Mouse (Mus musculus): ENCODE results near the gene Megf11. TPM values are rescaled to one million over a fixed set of nuclear protein-coding genes. Genes with fewer than 3 reads are reported as not detected.

The Megf11 gene
- polyA plus RNA-seq, 1 experiment from 2014 or later = 0.92 TPM

GRCm38 (mm10) chr9:64345931-64346330, 39.5 kb upstream of the Megf11 start:
- Histone ChIP-seq H3K4me1 (ENCODE audit: control insufficient read depth in 2 of 2, insufficient read depth in 2 of 2, low read length in 2 of 2) (no peaks in the 10 kb centered on the region), H3K36me3 (ENCODE audit: control insufficient read depth, insufficient read depth, low read length) (no peaks in the 10 kb centered on the region), H3K4me2 (ENCODE audit: low read length) (no peak overlapping the region), H3K9me3 (ENCODE audit: control insufficient read depth, low read length) (no peaks in the 10 kb centered on the region), H3K4me3 (ENCODE audit: control insufficient read depth in 1 of 2, insufficient read depth in 1 of 2, low read depth in 1 of 2, low read length in 2 of 2) (no peak overlapping the region), H3K9ac (ENCODE audit: low read length) (no peak overlapping the region), H3K27me3 (ENCODE audit: control insufficient read depth, insufficient read depth, low read length) (no peaks in the 10 kb centered on the region), H3K27ac (replicated peaks in 1 of 2; ENCODE audit: control insufficient read depth in 1 of 2, insufficient read depth in 1 of 2, low read depth in 2 of 2, low read length in 2 of 2) (no peak overlapping the region)
- whole genome bisulfite sequencing = 58% methylated on average over 5 of the region's 5 CpGs
- no peak for ATAC-seq (ENCODE audit: insufficient number of reproducible peaks, insufficient read depth, low FRiP score, low read depth)

GRCm38 (mm10) chr9:64347377-64347776, 38.0 kb upstream of the Megf11 start:
- no peak overlapping the region for H3K27ac ChIP-seq (replicated peaks in 1 of 2; ENCODE audit: control insufficient read depth in 1 of 2, insufficient read depth in 1 of 2, low read depth in 2 of 2, low read length in 2 of 2)
- H3K4me2 ChIP-seq (ENCODE audit: low read length) = no peak overlapping the region
- 0% methylated on average over 1 of the region's 1 CpGs for WGBS
- no peak overlapping the region for H3K4me3 ChIP-seq (ENCODE audit: control insufficient read depth in 1 of 2, insufficient read depth in 1 of 2, low read depth in 1 of 2, low read length in 2 of 2)
- H3K4me1 ChIP-seq (ENCODE audit: control insufficient read depth in 2 of 2, insufficient read depth in 2 of 2, low read length in 2 of 2) = no peaks in the 10 kb centered on the region
- H3K36me3 ChIP-seq (ENCODE audit: control insufficient read depth, insufficient read depth, low read length) = no peaks in the 10 kb centered on the region
- H3K9ac ChIP-seq (ENCODE audit: low read length) = no peak overlapping the region
- H3K27me3 ChIP-seq (ENCODE audit: control insufficient read depth, insufficient read depth, low read length) = no peaks in the 10 kb centered on the region
- ATAC-seq (ENCODE audit: insufficient number of reproducible peaks, insufficient read depth, low FRiP score, low read depth) = no peak
- H3K9me3 ChIP-seq (ENCODE audit: control insufficient read depth, low read length) = no peaks in the 10 kb centered on the region

- no peak overlapping the region for H3K27ac ChIP-seq (replicated peaks in 1 of 2; ENCODE audit: control insufficient read depth in 1 of 2, insufficient read depth in 1 of 2, low read depth in 2 of 2, low read length in 2 of 2)
- H3K9ac ChIP-seq (ENCODE audit: low read length) = no peak overlapping the region
- no peak overlapping the region for H3K4me3 ChIP-seq (ENCODE audit: control insufficient read depth in 1 of 2, insufficient read depth in 1 of 2, low read depth in 1 of 2, low read length in 2 of 2)
- 61% methylated on average over 5 of the region's 5 CpGs for WGBS
- H3K4me2 ChIP-seq (ENCODE audit: low read length) = no peak overlapping the region
- no peaks in the 10 kb centered on the region for H3K36me3 ChIP-seq (ENCODE audit: control insufficient read depth, insufficient read depth, low read length)
- ATAC-seq (ENCODE audit: insufficient number of reproducible peaks, insufficient read depth, low FRiP score, low read depth) = no peak
- no peaks in the 10 kb centered on the region for H3K27me3 ChIP-seq (ENCODE audit: control insufficient read depth, insufficient read depth, low read length)
- no peaks in the 10 kb centered on the region for H3K9me3 ChIP-seq (ENCODE audit: control insufficient read depth, low read length)
- H3K4me1 ChIP-seq (ENCODE audit: control insufficient read depth in 2 of 2, insufficient read depth in 2 of 2, low read length in 2 of 2) = no peaks in the 10 kb centered on the region
Observed at GRCm38 (mm10) chr9:64349490-64349889, 35.9 kb upstream of the Megf11 start.

- H3K27ac ChIP-seq (replicated peaks in 1 of 2; ENCODE audit: control insufficient read depth in 1 of 2, insufficient read depth in 1 of 2, low read depth in 2 of 2, low read length in 2 of 2) = no peak overlapping the region
- H3K36me3 ChIP-seq (ENCODE audit: control insufficient read depth, insufficient read depth, low read length) = no peaks in the 10 kb centered on the region
- no peak for ATAC-seq (ENCODE audit: insufficient number of reproducible peaks, insufficient read depth, low FRiP score, low read depth)
- no peak overlapping the region for H3K9ac ChIP-seq (ENCODE audit: low read length)
- H3K4me3 ChIP-seq (ENCODE audit: control insufficient read depth in 1 of 2, insufficient read depth in 1 of 2, low read depth in 1 of 2, low read length in 2 of 2) = no peak overlapping the region
- no peak overlapping the region for H3K4me2 ChIP-seq (ENCODE audit: low read length)
- H3K27me3 ChIP-seq (ENCODE audit: control insufficient read depth, insufficient read depth, low read length) = no peaks in the 10 kb centered on the region
- WGBS = 30% methylated on average over 3 of the region's 3 CpGs
- no peaks in the 10 kb centered on the region for H3K9me3 ChIP-seq (ENCODE audit: control insufficient read depth, low read length)
- H3K4me1 ChIP-seq (ENCODE audit: control insufficient read depth in 2 of 2, insufficient read depth in 2 of 2, low read length in 2 of 2) = no peaks in the 10 kb centered on the region
Observed at GRCm38 (mm10) chr9:64351191-64351590, 34.2 kb upstream of the Megf11 start.

- Histone ChIP-seq H3K27me3 (ENCODE audit: control insufficient read depth, insufficient read depth, low read length) (no peaks in the 10 kb centered on the region), H3K4me1 (ENCODE audit: control insufficient read depth in 2 of 2, insufficient read depth in 2 of 2, low read length in 2 of 2) (no peaks in the 10 kb centered on the region), H3K27ac (replicated peaks in 1 of 2; ENCODE audit: control insufficient read depth in 1 of 2, insufficient read depth in 1 of 2, low read depth in 2 of 2, low read length in 2 of 2) (no peak overlapping the region), H3K36me3 (ENCODE audit: control insufficient read depth, insufficient read depth, low read length) (no peaks in the 10 kb centered on the region), H3K9ac (ENCODE audit: low read length) (no peak overlapping the region), H3K4me2 (ENCODE audit: low read length) (no peak overlapping the region), H3K4me3 (ENCODE audit: control insufficient read depth in 1 of 2, insufficient read depth in 1 of 2, low read depth in 1 of 2, low read length in 2 of 2) (no peak overlapping the region), H3K9me3 (ENCODE audit: control insufficient read depth, low read length) (no peaks in the 10 kb centered on the region)
- 80% methylated on average over 7 of the region's 7 CpGs for WGBS
- ATAC-seq (ENCODE audit: insufficient number of reproducible peaks, insufficient read depth, low FRiP score, low read depth) = no peak
Observed at GRCm38 (mm10) chr9:64355627-64356026, 29.8 kb upstream of the Megf11 start.

- no peak for ATAC-seq (ENCODE audit: insufficient number of reproducible peaks, insufficient read depth, low FRiP score, low read depth)
- H3K27me3 ChIP-seq (ENCODE audit: control insufficient read depth, insufficient read depth, low read length) = no peaks in the 10 kb centered on the region
- no peaks in the 10 kb centered on the region for H3K36me3 ChIP-seq (ENCODE audit: control insufficient read depth, insufficient read depth, low read length)
- 83% methylated on average over 9 of the region's 9 CpGs for WGBS
- no peak overlapping the region for H3K4me2 ChIP-seq (ENCODE audit: low read length)
- H3K9ac ChIP-seq (ENCODE audit: low read length) = no peak overlapping the region
- no peak overlapping the region for H3K4me3 ChIP-seq (ENCODE audit: control insufficient read depth in 1 of 2, insufficient read depth in 1 of 2, low read depth in 1 of 2, low read length in 2 of 2)
- no peaks in the 10 kb centered on the region for H3K4me1 ChIP-seq (ENCODE audit: control insufficient read depth in 2 of 2, insufficient read depth in 2 of 2, low read length in 2 of 2)
- H3K27ac ChIP-seq (replicated peaks in 1 of 2; ENCODE audit: control insufficient read depth in 1 of 2, insufficient read depth in 1 of 2, low read depth in 2 of 2, low read length in 2 of 2) = no peak overlapping the region
- no peaks in the 10 kb centered on the region for H3K9me3 ChIP-seq (ENCODE audit: control insufficient read depth, low read length)
Observed at GRCm38 (mm10) chr9:64361231-64361950, 24.0 kb upstream of the Megf11 start.

- no peaks in the 10 kb centered on the region for H3K36me3 ChIP-seq (ENCODE audit: control insufficient read depth, insufficient read depth, low read length)
- H3K4me3 ChIP-seq (ENCODE audit: control insufficient read depth in 1 of 2, insufficient read depth in 1 of 2, low read depth in 1 of 2, low read length in 2 of 2) = no peak overlapping the region
- no peaks in the 10 kb centered on the region for H3K4me1 ChIP-seq (ENCODE audit: control insufficient read depth in 2 of 2, insufficient read depth in 2 of 2, low read length in 2 of 2)
- no peaks in the 10 kb centered on the region for H3K9me3 ChIP-seq (ENCODE audit: control insufficient read depth, low read length)
- WGBS = 45% methylated on average over 7 of the region's 7 CpGs
- H3K9ac ChIP-seq (ENCODE audit: low read length) = no peak overlapping the region
- no peak for ATAC-seq (ENCODE audit: insufficient number of reproducible peaks, insufficient read depth, low FRiP score, low read depth)
- no peak overlapping the region for H3K27ac ChIP-seq (replicated peaks in 1 of 2; ENCODE audit: control insufficient read depth in 1 of 2, insufficient read depth in 1 of 2, low read depth in 2 of 2, low read length in 2 of 2)
- peaks cover 5% of the 10 kb centered on the region; the same call in 1 of the 2 replicates for H3K27me3 ChIP-seq (ENCODE audit: control insufficient read depth, insufficient read depth, low read length)
- no peak overlapping the region for H3K4me2 ChIP-seq (ENCODE audit: low read length)
Observed at GRCm38 (mm10) chr9:64369871-64370270, 15.6 kb upstream of the Megf11 start.

GRCm38 (mm10) chr9:64371305-64371819, 14.1 kb upstream of the Megf11 start:
- H3K4me2 ChIP-seq (ENCODE audit: low read length) = no peak overlapping the region
- 54% methylated on average over 11 of the region's 11 CpGs for WGBS
- no peak overlapping the region for H3K4me3 ChIP-seq (ENCODE audit: control insufficient read depth in 1 of 2, insufficient read depth in 1 of 2, low read depth in 1 of 2, low read length in 2 of 2)
- H3K9ac ChIP-seq (ENCODE audit: low read length) = no peak overlapping the region
- no peak overlapping the region for H3K27ac ChIP-seq (replicated peaks in 1 of 2; ENCODE audit: control insufficient read depth in 1 of 2, insufficient read depth in 1 of 2, low read depth in 2 of 2, low read length in 2 of 2)
- no peak for ATAC-seq (ENCODE audit: insufficient number of reproducible peaks, insufficient read depth, low FRiP score, low read depth)
- no peaks in the 10 kb centered on the region for H3K4me1 ChIP-seq (ENCODE audit: control insufficient read depth in 2 of 2, insufficient read depth in 2 of 2, low read length in 2 of 2)
- H3K27me3 ChIP-seq (ENCODE audit: control insufficient read depth, insufficient read depth, low read length) = peaks cover 5% of the 10 kb centered on the region; the same call in 1 of the 2 replicates
- no peaks in the 10 kb centered on the region for H3K9me3 ChIP-seq (ENCODE audit: control insufficient read depth, low read length)
- no peaks in the 10 kb centered on the region for H3K36me3 ChIP-seq (ENCODE audit: control insufficient read depth, insufficient read depth, low read length)

All from heart, embryonic 14.5 days (tissue).